8 mouse cellular contexts compared by ENCODE assay signal in genomic region chr19:38639805-38640204, GRCm38 (mm10).
A peak's percentile ranks its signal among the peaks of the same experiment; 100 is the strongest.
DNase-seq lines count a peak whose midpoint lies in the region; ATAC-seq lines count a peak whose summit lies in the region.
"Had no signal": no experiment of that assay in that cellular context is flagged by ENCODE, and none has a peak within 500 bp of the region (broad histone marks: within the 10 kb centered on the region; RNA-seq: fewer than 3 reads in every experiment).

No protein-coding gene starts in this region.

- no peak overlapping the region for H3K4me3 ChIP-seq in forebrain, embryonic 14.5 days (ENCODE audit: low read depth, low read length)

- H3K4me2 ChIP-seq in forebrain, embryonic 14.5 days (ENCODE audit: low read length): no peak overlapping the region

- no peak overlapping the region for H3K9ac ChIP-seq in forebrain, embryonic 14.5 days (ENCODE audit: low read length)
- H3K9ac ChIP-seq: liver, embryonic 14.5 days had no signal

- DNase-seq in left cerebral cortex, postnatal 10 days (ENCODE audit: extremely low spot score in 1 of 2, low spot score in 2 of 2): peak; percentile 48 to 60
- DNase-seq in left cerebral cortex, adult 9 months (ENCODE audit: low spot score in 2 of 2): no peak
- peak; percentile 20 to 58 for DNase-seq in gastrocnemius, adult 8-10 months (ENCODE audit: low spot score in 2 of 2)
- peak; percentile 46 for DNase-seq in heart, postnatal 4 days
- DNase-seq in right cerebral cortex, postnatal 10 days (ENCODE audit: low spot score in 2 of 2): peak; percentile 66 to 68
- no peak for DNase-seq in forebrain, embryonic 14.5 days (ENCODE audit: low spot score)
- no peak for DNase-seq in thymus, adult 18-20 months

- ATAC-seq in forebrain, embryonic 14.5 days: no peak

- intact Hi-C loops in left cerebral cortex, postnatal 10 days (cut with DNase I): no loop called here

- 85% methylated on average over 3 of the region's 3 CpGs for WGBS in forebrain, embryonic 14.5 days

- H3K4me1 ChIP-seq in forebrain, embryonic 14.5 days (ENCODE audit: control insufficient read depth, insufficient read depth, low read length): no peaks in the 10 kb centered on the region

- no peaks in the 10 kb centered on the region for H3K9me3 ChIP-seq in forebrain, embryonic 14.5 days (replicated peaks; ENCODE audit: control insufficient read depth, low read length)

- no peaks in the 10 kb centered on the region for H3K27me3 ChIP-seq in forebrain, embryonic 14.5 days (replicated peaks; ENCODE audit: control insufficient read depth, insufficient read depth, low read length)

- H3K36me3 ChIP-seq in forebrain, embryonic 14.5 days (ENCODE audit: control insufficient read depth, insufficient read depth, low read length): no peaks in the 10 kb centered on the region

- H3K27ac ChIP-seq in forebrain, embryonic 14.5 days (ENCODE audit: low read depth, low read length): no peak overlapping the region
- H3K27ac ChIP-seq: liver, embryonic 14.5 days had no signal

Comparison
In these comparisons a context has a peak if more than half of its experiments do, and no peak if none do; other contexts are left out.
1. DNase-seq: peak in left cerebral cortex, postnatal 10 days (2 of 2), gastrocnemius, adult 8-10 months (2 of 2), heart, postnatal 4 days (single experiment) and right cerebral cortex, postnatal 10 days (2 of 2); none in left cerebral cortex, adult 9 months (0 of 2), forebrain, embryonic 14.5 days (single experiment) and thymus, adult 18-20 months (0 of 2).